21 mouse cellular contexts compared by ENCODE assay signal in the genomic region with DNA sequence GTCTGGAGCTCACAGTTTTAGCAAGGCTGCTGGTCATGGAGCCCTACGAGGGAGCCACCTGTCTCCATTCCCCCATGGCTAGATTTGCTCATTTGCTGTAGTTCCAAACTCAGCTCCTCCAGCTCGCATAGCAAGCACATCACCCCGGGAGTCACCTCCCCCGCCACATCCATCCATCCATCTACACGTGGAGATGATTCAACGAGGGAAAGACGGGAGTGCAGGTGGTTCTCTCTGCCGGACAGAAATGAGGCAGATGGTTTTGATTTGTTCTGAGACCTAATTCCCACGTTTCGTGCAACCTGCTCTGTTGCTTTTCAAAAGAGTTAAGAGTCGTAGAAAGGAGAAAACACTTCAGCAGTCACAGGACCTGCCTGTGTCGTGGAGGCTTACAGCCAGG.
DNase-seq lines count a peak whose midpoint lies in the region; ATAC-seq and TF ChIP-seq lines count a peak whose summit lies in the region.
"Had no signal": no experiment of that assay in that cellular context is flagged by ENCODE, and none has a peak within 500 bp of the region (broad histone marks: within the 10 kb centered on the region; RNA-seq: fewer than 3 reads in every experiment).

No protein-coding gene starts in this region.

- 18% methylated on average over 12 of the region's 12 CpGs for WGBS in embryonic facial prominence, embryonic 13.5 days
- 49% methylated on average over 12 of the region's 12 CpGs for WGBS in kidney, adult 2 months

- no peaks in the 10 kb centered on the region for H3K36me3 ChIP-seq in embryonic facial prominence, embryonic 13.5 days
- no peaks in the 10 kb centered on the region for H3K36me3 ChIP-seq in kidney, adult 2 months (ENCODE audit: control insufficient read depth, insufficient read depth, low read length)
- H3K36me3 ChIP-seq: embryonic facial prominence, embryonic 15.5 days; forebrain, embryonic 10.5 days; heart, embryonic 13.5 days; hindbrain, embryonic 15.5 days; liver, embryonic 13.5 days; lung, embryonic 15.5 days; neural tube, embryonic 13.5 days had no signal

- no peaks in the 10 kb centered on the region; the same call in 1 of the 2 replicates for H3K27me3 ChIP-seq in embryonic facial prominence, embryonic 13.5 days
- H3K27me3 ChIP-seq in kidney, adult 2 months (replicated peaks; ENCODE audit: control insufficient read depth, insufficient read depth, low read length): no peaks in the 10 kb centered on the region
- H3K27me3 ChIP-seq: hindbrain, embryonic 15.5 days; liver, embryonic 13.5 days; lung, embryonic 15.5 days had no signal

- peak; percentile 30 for DNase-seq in cerebellum, adult 11-12 months
- no peak for DNase-seq in cerebellum, postnatal 4 days (ENCODE audit: low spot score in 2 of 2)
- peak; percentile 39 to 46 for DNase-seq in cerebellum, postnatal 25 days
- DNase-seq in mesoderm, embryonic 11.5 days (ENCODE audit: low read depth, low spot score): peak; percentile 20
- no peak for DNase-seq in thymus, postnatal 10 days (ENCODE audit: low spot score in 2 of 2)
- DNase-seq in urinary bladder, postnatal 14 days (ENCODE audit: low spot score): no peak
- DNase-seq in kidney, adult 2 months: no peak
- DNase-seq: adrenal gland, postnatal 10 days; heart, postnatal 36 days; layer of hippocampus, postnatal 36 days; liver, embryonic 13.5 days had no signal

- H3K9ac ChIP-seq in embryonic facial prominence, embryonic 13.5 days: no peak overlapping the region
- H3K9ac ChIP-seq: embryonic facial prominence, embryonic 15.5 days; heart, embryonic 13.5 days; hindbrain, embryonic 15.5 days; liver, embryonic 13.5 days; lung, embryonic 15.5 days; neural tube, embryonic 13.5 days had no signal

- no peak overlapping the region for H3K4me3 ChIP-seq in embryonic facial prominence, embryonic 13.5 days
- H3K4me3 ChIP-seq in kidney, adult 2 months (ENCODE audit: insufficient read depth, low read depth, low read length): no peak overlapping the region
- H3K4me3 ChIP-seq: embryonic facial prominence, embryonic 15.5 days; forebrain, embryonic 10.5 days; heart, embryonic 13.5 days; hindbrain, embryonic 15.5 days; liver, embryonic 13.5 days; lung, embryonic 15.5 days; neural tube, embryonic 13.5 days had no signal

- peak overlapping the region; percentile 7; the same call in 1 of the 2 replicates for H3K4me2 ChIP-seq in embryonic facial prominence, embryonic 13.5 days
- H3K4me2 ChIP-seq: embryonic facial prominence, embryonic 15.5 days; heart, embryonic 13.5 days; hindbrain, embryonic 15.5 days; liver, embryonic 13.5 days; lung, embryonic 15.5 days; neural tube, embryonic 13.5 days had no signal

- ATAC-seq in embryonic facial prominence, embryonic 13.5 days (ENCODE audit: insufficient number of reproducible peaks, insufficient read depth, low FRiP score, low TSS enrichment, low read depth): no peak
- ATAC-seq: intestine, postnatal 0 days; midbrain, embryonic 16.5 days had no signal

- no peak for TF ChIP-seq POLR2A in kidney, adult 2 months (IDR thresholded peaks at IDR 0.05; ENCODE audit: low read depth, low read length)

- H3K4me1 ChIP-seq in embryonic facial prominence, embryonic 13.5 days: peaks cover 21% of the 10 kb centered on the region
- no peaks in the 10 kb centered on the region for H3K4me1 ChIP-seq in kidney, adult 2 months (ENCODE audit: control insufficient read depth, insufficient read depth, low read length)
- H3K4me1 ChIP-seq: liver, embryonic 13.5 days had no signal

- no peaks in the 10 kb centered on the region; the same call in 1 of the 2 replicates for H3K9me3 ChIP-seq in embryonic facial prominence, embryonic 13.5 days
- H3K9me3 ChIP-seq: embryonic facial prominence, embryonic 15.5 days; hindbrain, embryonic 15.5 days; liver, embryonic 13.5 days; lung, embryonic 15.5 days; neural tube, embryonic 13.5 days had no signal

- H3K27ac ChIP-seq in embryonic facial prominence, embryonic 13.5 days: no peak overlapping the region
- H3K27ac ChIP-seq in kidney, adult 2 months (ENCODE audit: insufficient read depth, low read depth, low read length): no peak overlapping the region
- H3K27ac ChIP-seq: embryonic facial prominence, embryonic 15.5 days; forebrain, embryonic 10.5 days; heart, embryonic 13.5 days; hindbrain, embryonic 15.5 days; kidney, postnatal 0 days; liver, embryonic 13.5 days; lung, embryonic 15.5 days; neural tube, embryonic 13.5 days had no signal

- no peak for TF ChIP-seq CTCF in kidney, adult 2 months (conservative IDR thresholded peaks at IDR 0.05; ENCODE audit: insufficient read depth, insufficient read length, low read depth, low read length)

Comparison
In these comparisons a context has a peak if more than half of its experiments do, and no peak if none do; other contexts are left out.
1. DNase-seq: peak in cerebellum, adult 11-12 months (single experiment), cerebellum, postnatal 25 days (2 of 2) and mesoderm, embryonic 11.5 days (single experiment); none in cerebellum, postnatal 4 days (0 of 2), thymus, postnatal 10 days (0 of 2), urinary bladder, postnatal 14 days (single experiment) and kidney, adult 2 months (single experiment).